Mouse (Mus musculus): ENCODE results near the gene Spint3. TPM values are rescaled to one million over a fixed set of nuclear protein-coding genes. Genes with fewer than 3 reads are reported as not detected.

The Spint3 gene
- total and polyA plus RNA-seq, 3 experiments, result not detected

DNA sequence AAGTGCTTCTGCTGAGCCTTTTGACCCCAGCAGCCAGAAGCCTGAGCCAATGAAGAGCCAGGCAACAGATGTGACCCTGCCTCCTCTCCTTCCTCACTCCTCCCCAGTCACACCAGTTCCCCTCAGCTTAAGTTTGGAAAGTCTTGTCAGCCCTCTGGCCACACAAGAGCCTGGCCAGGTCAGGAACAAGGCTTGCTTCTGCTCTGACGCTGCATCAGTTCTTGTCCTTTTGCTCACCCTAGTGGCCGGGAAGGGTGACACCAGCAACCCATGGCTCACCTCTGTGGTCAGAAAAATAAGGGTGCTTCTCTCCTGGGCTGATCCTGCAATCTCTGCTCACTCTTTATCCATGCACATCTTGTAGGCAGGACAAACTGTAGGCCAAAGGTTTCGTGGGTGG lies 52.5 kb downstream of the Spint3 start:
- no peak overlapping the region for H3K4me3 ChIP-seq (replicated peaks in 1 of 3; ENCODE audit: low read depth in 2 of 3, low read length in 2 of 3, poor library complexity in 1 of 3)
- H3K9ac ChIP-seq (ENCODE audit: insufficient read depth, low read depth), result no peak overlapping the region
- in situ Hi-C loops (cut with MboI; ENCODE audit: low pct_ligation_motif_present, low pct_unique_long_range_greater_than_20kb, low sequenced_read_pairs) (no loop called here), dilution Hi-C loops (cut with MboI; ENCODE audit: extremely low pct_ligation_motif_present, extremely low pct_unique_long_range_greater_than_20kb, low sequenced_read_pairs) (no loop called here)
- peak overlapping the region; percentile 99; the same call in 1 of the 2 replicates for H3K4me2 ChIP-seq (ENCODE audit: insufficient read depth, low read depth, poor library complexity, severe bottlenecking)
- H3K4me1 ChIP-seq (ENCODE audit: control insufficient read depth in 1 of 2, insufficient read depth in 2 of 2), result peaks cover 2 to 25% of the 10 kb centered on the region in 2 experiments
- TF ChIP-seq USF1 (IDR thresholded peaks at IDR 0.05; ENCODE audit: low read depth, low read length) (no peak), ZNF384 (IDR thresholded peaks at IDR 0.05; ENCODE audit: low read depth, low read length) (peak; percentile 47; the same call in 1 of the 2 replicates), MXI1 (IDR thresholded peaks at IDR 0.05; ENCODE audit: low read depth, low read length) (peak; percentile 53; the same call in 1 of the 2 replicates), UBTF (IDR thresholded peaks at IDR 0.05; ENCODE audit: low read depth, low read length) (no peak), RCOR1 (conservative IDR thresholded peaks at IDR 0.05; ENCODE audit: low read depth, low read length) (no peak), POLR2AphosphoS2 (IDR thresholded peaks at IDR 0.05; ENCODE audit: low read depth, low read length) (no peak), MAFK (IDR thresholded peaks at IDR 0.05; ENCODE audit: insufficient replicate concordance, low read length) (no peak), KAT2A (IDR thresholded peaks at IDR 0.05; ENCODE audit: insufficient replicate concordance, low read length) (no peak), ZKSCAN1 (IDR thresholded peaks at IDR 0.05; ENCODE audit: borderline replicate concordance, low read depth, low read length) (no peak), EP300 (IDR thresholded peaks at IDR 0.05; ENCODE audit: low read length) (peak; percentile 41), MAX (IDR thresholded peaks at IDR 0.05; ENCODE audit: low read length) (no peak), USF2 (conservative IDR thresholded peaks at IDR 0.05; ENCODE audit: low read depth, low read length) (no peak), POLR2A (IDR thresholded peaks at IDR 0.05; ENCODE audit: low read depth, low read length) (no peak), MYC (IDR thresholded peaks at IDR 0.05; ENCODE audit: low read depth, low read length) (peak; percentile 53; the same call in 1 of the 2 replicates), MEF2A (IDR thresholded peaks at IDR 0.05; ENCODE audit: borderline replicate concordance, low read depth, low read length) (no peak), HCFC1 (IDR thresholded peaks at IDR 0.05; ENCODE audit: low read depth, low read length) (no peak), CTCF (conservative IDR thresholded peaks at IDR 0.05 in 1 of 2, IDR thresholded peaks at IDR 0.05 in 1 of 2; ENCODE audit: low read depth in 2 of 2, low read length in 2 of 2) (peak; percentile 62 to 96), RAD21 (IDR thresholded peaks at IDR 0.05; ENCODE audit: low read depth, low read length) (peak; percentile 94), NRF1 (IDR thresholded peaks at IDR 0.05; ENCODE audit: low read depth, low read length) (no peak), SMC3 (IDR thresholded peaks at IDR 0.05; ENCODE audit: low read depth, low read length) (peak; percentile 89), SIN3A (IDR thresholded peaks at IDR 0.05; ENCODE audit: low read length) (no peak; the same call in 1 of the 2 replicates), ELF1 (IDR thresholded peaks at IDR 0.05; ENCODE audit: low read depth, low read length) (peak; percentile 45), TCF12 (IDR thresholded peaks at IDR 0.05; ENCODE audit: low read depth, low read length) (peak; percentile 37; the same call in 1 of the 2 replicates), JUND (conservative IDR thresholded peaks at IDR 0.05; ENCODE audit: low read depth, low read length) (no peak), ZC3H11A (IDR thresholded peaks at IDR 0.05; ENCODE audit: low read depth, low read length) (peak; percentile 40; the same call in 1 of the 2 replicates)
- H3K79me2 ChIP-seq (replicated peaks; ENCODE audit: control insufficient read depth, extremely low read depth, insufficient read depth, poor library complexity, severe bottlenecking), result no peaks in the 10 kb centered on the region
- DNase-seq (ENCODE audit: extremely low read depth), result peak; percentile 75
- no peak overlapping the region for H3K27ac ChIP-seq (ENCODE audit: insufficient read depth, low read depth)
- no peaks in the 10 kb centered on the region for H3K36me3 ChIP-seq (replicated peaks in 1 of 2; ENCODE audit: control insufficient read depth in 1 of 2, insufficient read depth in 1 of 2, low read length in 1 of 2)
- peaks cover 27% of the 10 kb centered on the region for H3K9me3 ChIP-seq (replicated peaks; ENCODE audit: low read length)
- H3K27me3 ChIP-seq (replicated peaks), result peaks cover 9% of the 10 kb centered on the region

Other genes with a start within 250 kb of the Spint3 start
Only the 20 nearest of the 30 such genes appear.
- 0.08 TPM in 1 of 2 replicates, not detected in the other for gene Rbpjl, start 170.3 kb downstream of the Spint3 start, total RNA-seq (2012; rRNA removed)
- gene Rbpjl, start 170.3 kb downstream of the Spint3 start, total RNA-seq (2014; rRNA removed), result not detected in 2 replicates
- gene Rbpjl, start 170.3 kb downstream of the Spint3 start, polyA plus RNA-seq (2012; ENCODE audit: insufficient read length, low read depth), result not detected in 2 replicates
- gene Matn4, start 168.3 kb downstream of the Spint3 start, total RNA-seq (2012; rRNA removed), result not detected in 2 replicates
- gene Matn4, start 168.3 kb downstream of the Spint3 start, total RNA-seq (2014; rRNA removed), result not detected in 2 replicates
- not detected in 2 replicates for gene Matn4, start 168.3 kb downstream of the Spint3 start, polyA plus RNA-seq (2012; ENCODE audit: insufficient read length, low read depth)
- 63.9 and 69.9 TPM in 2 replicates for gene Sdc4, start 129.6 kb downstream of the Spint3 start, total RNA-seq (2012; rRNA removed)
- 53.4 and 59.8 TPM in 2 replicates for gene Sdc4, start 129.6 kb downstream of the Spint3 start, total RNA-seq (2014; rRNA removed)
- gene Sdc4, start 129.6 kb downstream of the Spint3 start, polyA plus RNA-seq (2012; ENCODE audit: insufficient read length, low read depth), result 36.4 and 46.6 TPM in 2 replicates
- gene Sys1, start 116.5 kb downstream of the Spint3 start, total RNA-seq (2012; rRNA removed), result 58.5 and 59.7 TPM in 2 replicates
- gene Sys1, start 116.5 kb downstream of the Spint3 start, total RNA-seq (2014; rRNA removed), result 41.8 and 46.6 TPM in 2 replicates
- gene Sys1, start 116.5 kb downstream of the Spint3 start, polyA plus RNA-seq (2012; ENCODE audit: insufficient read length, low read depth), result 46.5 and 57.4 TPM in 2 replicates
- gene Gm20458, start 112.5 kb downstream of the Spint3 start, total RNA-seq (2012; rRNA removed), result 0.88 and 1.1 TPM in 2 replicates
- gene Gm20458, start 112.5 kb downstream of the Spint3 start, total RNA-seq (2014; rRNA removed), result 0.74 TPM in 1 of 2 replicates, not detected in the other
- gene Gm20458, start 112.5 kb downstream of the Spint3 start, polyA plus RNA-seq (2012; ENCODE audit: insufficient read length, low read depth), result 0.31 and 1.2 TPM in 2 replicates
- not detected in 2 replicates for gene Trp53tg5, start 99.7 kb downstream of the Spint3 start, total RNA-seq (2012; rRNA removed)
- not detected in 2 replicates for gene Trp53tg5, start 99.7 kb downstream of the Spint3 start, total RNA-seq (2014; rRNA removed)
- gene Trp53tg5, start 99.7 kb downstream of the Spint3 start, polyA plus RNA-seq (2012; ENCODE audit: insufficient read length, low read depth), result not detected in 2 replicates
- 1.6 and 5.7 TPM in 2 replicates for gene Dbndd2, start 87.4 kb downstream of the Spint3 start, total RNA-seq (2012; rRNA removed)
- gene Dbndd2, start 87.4 kb downstream of the Spint3 start, total RNA-seq (2014; rRNA removed), result 0.61 TPM in 1 of 2 replicates, not detected in the other
- gene Dbndd2, start 87.4 kb downstream of the Spint3 start, polyA plus RNA-seq (2012; ENCODE audit: insufficient read length, low read depth), result 0.31 and 0.53 TPM in 2 replicates
- 36.8 and 39.2 TPM in 2 replicates for gene Pigt, start 75.9 kb downstream of the Spint3 start, total RNA-seq (2012; rRNA removed)
- 12.4 and 14.0 TPM in 2 replicates for gene Pigt, start 75.9 kb downstream of the Spint3 start, total RNA-seq (2014; rRNA removed)
- 66.2 and 91.8 TPM in 2 replicates for gene Pigt, start 75.9 kb downstream of the Spint3 start, polyA plus RNA-seq (2012; ENCODE audit: insufficient read length, low read depth)
- gene Wfdc2, start 11.0 kb downstream of the Spint3 start, total RNA-seq (2012; rRNA removed), result not detected in 2 replicates
- not detected in 2 replicates for gene Wfdc2, start 11.0 kb downstream of the Spint3 start, total RNA-seq (2014; rRNA removed)
- not detected in 2 replicates for gene Wfdc2, start 11.0 kb downstream of the Spint3 start, polyA plus RNA-seq (2012; ENCODE audit: insufficient read length, low read depth)
- gene Wfdc6a, start 12.0 kb upstream of the Spint3 start, total RNA-seq (2012; rRNA removed), result not detected in 2 replicates
- gene Wfdc6a, start 12.0 kb upstream of the Spint3 start, total RNA-seq (2014; rRNA removed), result not detected in 2 replicates
- gene Wfdc6a, start 12.0 kb upstream of the Spint3 start, polyA plus RNA-seq (2012; ENCODE audit: insufficient read length, low read depth), result not detected in 2 replicates
- gene Eppin, start 20.1 kb upstream of the Spint3 start, total RNA-seq (2012; rRNA removed), result not detected in 2 replicates
- not detected in 2 replicates for gene Eppin, start 20.1 kb upstream of the Spint3 start, total RNA-seq (2014; rRNA removed)
- gene Eppin, start 20.1 kb upstream of the Spint3 start, polyA plus RNA-seq (2012; ENCODE audit: insufficient read length, low read depth), result not detected in 2 replicates
- gene Wfdc6b, start 40.1 kb upstream of the Spint3 start, total RNA-seq (2012; rRNA removed), result not detected in 2 replicates
- gene Wfdc6b, start 40.1 kb upstream of the Spint3 start, total RNA-seq (2014; rRNA removed), result not detected in 2 replicates
- not detected in 2 replicates for gene Wfdc6b, start 40.1 kb upstream of the Spint3 start, polyA plus RNA-seq (2012; ENCODE audit: insufficient read length, low read depth)
- gene Wfdc8, start 40.2 kb upstream of the Spint3 start, total RNA-seq (2012; rRNA removed), result not detected in 2 replicates
- not detected in 2 replicates for gene Wfdc8, start 40.2 kb upstream of the Spint3 start, total RNA-seq (2014; rRNA removed)
- gene Wfdc8, start 40.2 kb upstream of the Spint3 start, polyA plus RNA-seq (2012; ENCODE audit: insufficient read length, low read depth), result not detected in 2 replicates
- gene Wfdc16, start 65.3 kb upstream of the Spint3 start, total RNA-seq (2012; rRNA removed), result not detected in 2 replicates
- gene Wfdc16, start 65.3 kb upstream of the Spint3 start, total RNA-seq (2014; rRNA removed), result not detected in 2 replicates
- gene Wfdc16, start 65.3 kb upstream of the Spint3 start, polyA plus RNA-seq (2012; ENCODE audit: insufficient read length, low read depth), result not detected in 2 replicates
- not detected in 2 replicates for gene Wfdc10, start 82.6 kb upstream of the Spint3 start, total RNA-seq (2012; rRNA removed)
- not detected in 2 replicates for gene Wfdc10, start 82.6 kb upstream of the Spint3 start, total RNA-seq (2014; rRNA removed)
- gene Wfdc10, start 82.6 kb upstream of the Spint3 start, polyA plus RNA-seq (2012; ENCODE audit: insufficient read length, low read depth), result not detected in 2 replicates
- gene Wfdc9, start 83.1 kb upstream of the Spint3 start, total RNA-seq (2012; rRNA removed), result not detected in 2 replicates
- gene Wfdc9, start 83.1 kb upstream of the Spint3 start, total RNA-seq (2014; rRNA removed), result not detected in 2 replicates
- not detected in 2 replicates for gene Wfdc9, start 83.1 kb upstream of the Spint3 start, polyA plus RNA-seq (2012; ENCODE audit: insufficient read length, low read depth)
- not detected in 2 replicates for gene Wfdc11, start 100.6 kb upstream of the Spint3 start, total RNA-seq (2012; rRNA removed)
- gene Wfdc11, start 100.6 kb upstream of the Spint3 start, total RNA-seq (2014; rRNA removed), result not detected in 2 replicates
- gene Wfdc11, start 100.6 kb upstream of the Spint3 start, polyA plus RNA-seq (2012; ENCODE audit: insufficient read length, low read depth), result not detected in 2 replicates
- gene Wfdc13, start 111.6 kb upstream of the Spint3 start, total RNA-seq (2012; rRNA removed), result not detected in 2 replicates
- not detected in 2 replicates for gene Wfdc13, start 111.6 kb upstream of the Spint3 start, total RNA-seq (2014; rRNA removed)
- gene Wfdc13, start 111.6 kb upstream of the Spint3 start, polyA plus RNA-seq (2012; ENCODE audit: insufficient read length, low read depth), result not detected in 2 replicates
- gene Spint4, start 125.0 kb upstream of the Spint3 start, total RNA-seq (2012; rRNA removed), result not detected in 2 replicates
- gene Spint4, start 125.0 kb upstream of the Spint3 start, total RNA-seq (2014; rRNA removed), result not detected in 2 replicates
- gene Spint4, start 125.0 kb upstream of the Spint3 start, polyA plus RNA-seq (2012; ENCODE audit: insufficient read length, low read depth), result not detected in 2 replicates
- 1.4 and 2.4 TPM in 2 replicates for gene Spint5, start 141.8 kb upstream of the Spint3 start, total RNA-seq (2012; rRNA removed)
- gene Spint5, start 141.8 kb upstream of the Spint3 start, total RNA-seq (2014; rRNA removed), result not detected in 2 replicates
- gene Spint5, start 141.8 kb upstream of the Spint3 start, polyA plus RNA-seq (2012; ENCODE audit: insufficient read length, low read depth), result not detected in 2 replicates

All from CH12.LX (cell line).